Mouse (Mus musculus) myocyte (in vitro differentiated cells): ENCODE data around the gene Rybp. TPM values are rescaled to one million over a fixed set of nuclear protein-coding genes. Genes with fewer than 3 reads are reported as not detected.

ENCODE experiments used
- H3K27me3 ChIP-seq: one replicate; pipeline ENCODE4 v1.6.1; 2011; ENCODE audit not compliant: control insufficient read depth, insufficient read depth, insufficient read length
- H3K36me3 ChIP-seq: one replicate; pipeline ENCODE4 v1.6.1; 2011; ENCODE audit not compliant: control insufficient read depth, insufficient read depth
- H3K4me2 ChIP-seq: one replicate; pipeline ENCODE4 v1.6.1; 2011; ENCODE audit warnings: low read depth, control low read depth
- H3K4me3 ChIP-seq: one replicate; pipeline ENCODE4 v1.5.1; 2011; ENCODE audit warnings: mild to moderate bottlenecking, control low read depth, moderate library complexity
- H3K79me2 ChIP-seq: one replicate; pipeline ENCODE4 v1.6.1; 2011; ENCODE audit not compliant: control insufficient read depth, insufficient read depth
- H3ac ChIP-seq: one replicate; pipeline ENCODE4 v1.6.1; 2011; ENCODE audit not compliant: control insufficient read depth, insufficient read length
- CEBPB ChIP-seq: IDR thresholded peaks from 2 replicates; pipeline ENCODE4 v1.6.1; 2011; ENCODE audit warnings: mild to moderate bottlenecking, moderate library complexity; ENCODE audit not compliant: poor library complexity, insufficient read depth, severe bottlenecking
- E2F4 ChIP-seq: IDR thresholded peaks from one replicate; pipeline ENCODE4 v1.6.1; 2011; ENCODE audit warnings: mild to moderate bottlenecking, control low read depth, moderate library complexity; ENCODE audit not compliant: insufficient read depth
- MAX ChIP-seq: IDR thresholded peaks from one replicate; pipeline ENCODE4 v1.6.1; 2011; ENCODE audit warnings: low read depth, mild to moderate bottlenecking, control low read depth
- MYOD1 ChIP-seq, 3 experiments: IDR thresholded peaks; one replicate each; pipeline ENCODE4 v1.6.1; 2011; ENCODE audit warnings: control low read depth in 2 of 3, low read depth in 2 of 3, mild to moderate bottlenecking in 2 of 3, moderate library complexity in 1 of 3; ENCODE audit not compliant: insufficient read length in 2 of 3, control insufficient read depth in 1 of 3
- MYOG ChIP-seq, 3 experiments: IDR thresholded peaks; one replicate each; pipeline ENCODE4 v1.6.1; 2011; ENCODE audit warnings: control low read depth in 2 of 3, low read depth in 2 of 3, mild to moderate bottlenecking in 2 of 3; ENCODE audit not compliant: insufficient read length in 2 of 3, control insufficient read depth in 1 of 3, insufficient read depth in 1 of 3
- POLR2A ChIP-seq: IDR thresholded peaks from one replicate; pipeline ENCODE4 v1.6.1; 2011; ENCODE audit warnings: low read depth, mild to moderate bottlenecking, control low read depth, moderate library complexity; ENCODE audit not compliant: insufficient read length
- POLR2AphosphoS2 ChIP-seq: IDR thresholded peaks from one replicate; pipeline ENCODE4 v1.6.1; 2011; ENCODE audit warnings: low read depth, control low read depth; ENCODE audit not compliant: insufficient read length
- REST ChIP-seq: IDR thresholded peaks from one replicate; pipeline ENCODE4 v1.6.1; 2011; ENCODE audit warnings: mild to moderate bottlenecking, control low read depth, moderate library complexity; ENCODE audit not compliant: insufficient read depth, insufficient read length
- SRF ChIP-seq: IDR thresholded peaks from one replicate; pipeline ENCODE4 v1.6.1; 2011; ENCODE audit warnings: low read depth; ENCODE audit not compliant: control insufficient read depth, insufficient read length
- TCF12 ChIP-seq: IDR thresholded peaks from one replicate; pipeline ENCODE4 v1.6.1; 2011; ENCODE audit warnings: mild to moderate bottlenecking, control low read depth; ENCODE audit not compliant: poor library complexity, insufficient read depth, severe bottlenecking
- TCF3 ChIP-seq: IDR thresholded peaks from one replicate; pipeline ENCODE4 v1.6.1; 2011; ENCODE audit warnings: low read depth, control low read depth; ENCODE audit not compliant: insufficient read length
- USF1 ChIP-seq: IDR thresholded peaks from one replicate; pipeline ENCODE4 v1.6.1; 2011; ENCODE audit warnings: low read depth, mild to moderate bottlenecking, control low read depth, moderate library complexity
- polyA plus RNA-seq: library from polyadenylated mRNA; unstranded; fragments of >200 nt; fragmentation: generic; extraction: Trizol; gene quantifications from one replicate; pipeline ENCODE4 v1.2.1, GENCODE M21; 2012; ENCODE audit warnings: missing spikeins

Gene Rybp
- polyA plus RNA-seq, 1 experiment = 9.5 TPM

DNA sequence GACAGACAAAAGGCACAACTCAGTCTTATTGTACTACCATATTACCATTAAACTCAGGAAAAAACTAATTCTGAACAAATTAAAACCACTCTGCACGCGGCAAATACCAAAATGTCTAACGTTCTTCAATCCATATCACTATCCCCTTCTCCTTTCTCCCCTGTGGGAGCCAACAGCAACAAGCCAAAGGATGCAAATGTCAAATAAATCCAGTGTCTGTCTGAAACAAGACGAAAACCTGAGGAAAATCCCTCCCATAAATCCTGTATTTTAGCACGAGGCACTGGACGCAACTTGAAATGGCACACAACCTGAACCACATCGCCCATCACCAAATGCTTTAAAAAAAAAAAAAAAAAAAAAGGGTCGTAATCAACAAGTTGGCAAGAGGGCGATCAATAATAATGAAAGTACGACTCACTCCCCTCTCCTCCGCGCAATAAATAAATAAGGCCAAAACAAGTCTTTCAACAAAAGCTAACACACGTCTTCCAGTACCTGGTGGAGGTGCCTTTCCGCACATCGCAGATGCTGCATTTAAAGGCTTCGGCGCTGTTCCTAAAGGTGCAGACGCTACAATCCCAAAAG is 1.2 kb downstream of the Rybp start:
- H3K27me3 ChIP-seq = peaks cover 21% of the 10 kb centered on the region
- no peak for TF ChIP-seq CEBPB
- no peak for TF ChIP-seq MAX
- TF ChIP-seq SRF = no peak
- TF ChIP-seq E2F4 = no peak
- TF ChIP-seq TCF3 = no peak
- TF ChIP-seq USF1 = no peak
- no peak for TF ChIP-seq REST
- TF ChIP-seq POLR2AphosphoS2 = no peak
- TF ChIP-seq MYOD1 (IDR thresholded peaks at IDR 0.05; ENCODE audit: control insufficient read depth in 1 of 3, insufficient read length in 2 of 3, low read depth in 2 of 3) = no peak
- TF ChIP-seq POLR2A = no peak
- TF ChIP-seq TCF12 = no peak
- no peak for TF ChIP-seq MYOG (IDR thresholded peaks at IDR 0.05; ENCODE audit: control insufficient read depth in 1 of 3, insufficient read depth in 1 of 3, insufficient read length in 2 of 3, low read depth in 2 of 3)
- peak overlapping the region; percentile 96 for H3ac ChIP-seq

DNA sequence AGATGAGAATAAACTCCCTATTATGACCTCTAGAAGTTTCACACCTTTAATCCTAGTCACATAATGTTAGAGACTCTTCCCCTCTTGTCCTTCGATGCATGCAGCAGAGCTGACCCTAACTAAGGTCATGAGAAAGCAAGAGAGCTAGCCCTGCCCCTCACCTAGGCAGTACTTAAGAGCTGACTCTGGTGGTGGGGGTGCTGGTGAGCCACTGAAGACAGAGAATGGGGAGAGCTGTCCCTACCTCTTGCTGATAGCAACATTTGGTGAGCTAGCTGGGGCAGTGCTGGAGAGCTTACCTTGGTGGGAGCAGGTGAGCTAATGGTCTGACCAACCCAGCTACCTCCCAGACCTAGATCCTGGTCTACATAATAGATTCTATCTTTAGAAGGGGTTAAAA is 8.4 kb downstream of the Rybp start:
- peak in 1 of 3 experiments; percentile 4 for TF ChIP-seq MYOD1 (IDR thresholded peaks at IDR 0.05; ENCODE audit: control insufficient read depth in 1 of 3, insufficient read length in 2 of 3, low read depth in 2 of 3)
- no peak for TF ChIP-seq MYOG (IDR thresholded peaks at IDR 0.05; ENCODE audit: control insufficient read depth in 1 of 3, insufficient read depth in 1 of 3, insufficient read length in 2 of 3, low read depth in 2 of 3)

More for the DNA sequence above, 1.2 kb downstream of the Rybp start:
- Histone ChIP-seq H3K79me2 (peaks cover 53% of the 10 kb centered on the region), H3K4me3 (peak overlapping the region; percentile 51), H3K36me3 (peaks cover 5% of the 10 kb centered on the region), H3K4me2 (peak overlapping the region; percentile 83)

DNA sequence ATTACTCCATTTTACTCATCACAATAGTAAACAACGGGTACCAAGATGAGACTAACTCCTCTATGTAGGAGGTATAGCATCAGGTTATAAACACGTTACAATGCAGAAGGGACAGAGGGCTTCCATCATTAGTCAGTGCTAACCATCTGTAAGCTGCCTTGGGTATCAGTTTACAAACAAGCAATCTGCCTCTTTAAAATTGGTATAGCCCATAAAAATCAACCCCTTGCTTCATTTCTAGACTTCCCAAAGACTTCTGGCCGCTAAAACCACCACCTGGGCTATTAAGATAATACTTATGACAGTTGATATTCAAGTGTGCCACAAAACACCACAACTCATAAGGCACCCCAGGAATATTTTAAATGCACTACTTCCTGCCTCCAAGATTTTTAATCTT is 10.9 kb downstream of the Rybp start:
- Histone ChIP-seq H3K27me3 (no peaks in the 10 kb centered on the region), H3ac (no peak overlapping the region), H3K4me2 (no peak overlapping the region), H3K4me3 (no peak overlapping the region), H3K36me3 (no peaks in the 10 kb centered on the region), H3K79me2 (peaks cover 99% of the 10 kb centered on the region)
- TF ChIP-seq MYOD1 (IDR thresholded peaks at IDR 0.05; ENCODE audit: control insufficient read depth in 1 of 3, insufficient read length in 2 of 3, low read depth in 2 of 3) = no peak
- TF ChIP-seq SRF = no peak
- no peak for TF ChIP-seq E2F4
- no peak for TF ChIP-seq REST
- TF ChIP-seq TCF3 = no peak
- no peak for TF ChIP-seq MYOG (IDR thresholded peaks at IDR 0.05; ENCODE audit: control insufficient read depth in 1 of 3, insufficient read depth in 1 of 3, insufficient read length in 2 of 3, low read depth in 2 of 3)
- TF ChIP-seq POLR2AphosphoS2 = no peak
- TF ChIP-seq USF1 = no peak
- TF ChIP-seq POLR2A = no peak
- no peak for TF ChIP-seq TCF12
- no peak for TF ChIP-seq MAX
- TF ChIP-seq CEBPB = no peak

More for the DNA sequence above, 8.4 kb downstream of the Rybp start:
- Histone ChIP-seq H3K27me3 (no peaks in the 10 kb centered on the region), H3K79me2 (peaks cover 99% of the 10 kb centered on the region), H3K36me3 (peaks cover 5% of the 10 kb centered on the region), H3K4me3 (no peak overlapping the region), H3ac (no peak overlapping the region), H3K4me2 (peak overlapping the region; percentile 33)

GRCm38 (mm10) chr6:100275643-100276042 is 11.6 kb downstream of the Rybp start:
- Histone ChIP-seq H3K36me3 (no peaks in the 10 kb centered on the region), H3K4me3 (no peak overlapping the region), H3ac (no peak overlapping the region), H3K4me2 (no peak overlapping the region), H3K27me3 (no peaks in the 10 kb centered on the region), H3K79me2 (peaks cover 99% of the 10 kb centered on the region)
- no peak for TF ChIP-seq USF1
- no peak for TF ChIP-seq MAX
- TF ChIP-seq MYOD1 (IDR thresholded peaks at IDR 0.05; ENCODE audit: control insufficient read depth in 1 of 3, insufficient read length in 2 of 3, low read depth in 2 of 3) = no peak
- TF ChIP-seq POLR2A = no peak
- TF ChIP-seq REST = no peak
- no peak for TF ChIP-seq E2F4
- no peak for TF ChIP-seq TCF12
- no peak for TF ChIP-seq POLR2AphosphoS2

DNA sequence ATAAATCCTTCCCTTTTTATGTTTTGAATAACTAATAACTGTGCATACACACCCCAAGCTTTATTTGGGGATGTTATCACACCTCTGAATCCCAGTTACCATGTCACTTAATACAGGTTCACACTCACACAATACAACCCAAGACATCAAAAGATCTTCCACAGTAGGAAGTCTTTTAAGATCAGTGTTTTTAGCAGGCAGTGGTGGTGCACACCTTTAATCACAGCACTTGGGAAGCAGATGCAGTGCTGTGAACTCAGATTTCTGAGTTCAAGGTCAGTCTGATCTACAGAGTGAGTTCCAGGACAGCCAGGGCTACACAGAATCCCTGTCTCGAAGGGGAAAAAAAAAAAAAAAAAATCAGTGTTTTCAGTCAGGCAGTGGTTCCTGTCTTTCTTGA is 13.7 kb downstream of the Rybp start:
- Histone ChIP-seq H3K79me2 (peaks cover 100% of the 10 kb centered on the region), H3K4me2 (no peak overlapping the region), H3K27me3 (no peaks in the 10 kb centered on the region), H3K36me3 (no peaks in the 10 kb centered on the region), H3K4me3 (no peak overlapping the region), H3ac (no peak overlapping the region)
- TF ChIP-seq MYOD1 (IDR thresholded peaks at IDR 0.05; ENCODE audit: control insufficient read depth in 1 of 3, insufficient read length in 2 of 3, low read depth in 2 of 3) = no peak
- TF ChIP-seq MYOG (IDR thresholded peaks at IDR 0.05; ENCODE audit: control insufficient read depth in 1 of 3, insufficient read depth in 1 of 3, insufficient read length in 2 of 3, low read depth in 2 of 3) = no peak
- TF ChIP-seq POLR2AphosphoS2 = no peak
- no peak for TF ChIP-seq REST
- TF ChIP-seq MAX = no peak
- no peak for TF ChIP-seq POLR2A
- no peak for TF ChIP-seq SRF
- TF ChIP-seq TCF3 = no peak
- TF ChIP-seq USF1 = no peak
- no peak for TF ChIP-seq E2F4
- TF ChIP-seq TCF12 = no peak
- no peak for TF ChIP-seq CEBPB
